Mouse (Mus musculus) sigmoid colon, adult 10 weeks (tissue): Measurements from ENCODE around the gene Pak2. TPM values are rescaled to one million over a fixed set of nuclear protein-coding genes. Genes with fewer than 3 reads are reported as not detected.

Experiments used
- polyA plus RNA-seq: library from polyadenylated mRNA; stranded (reverse); fragments of 350-450 nt; fragmentation: Illumina TruSeq; extraction: RNeasy Lipid Tissue Mini Kit (QIAGEN cat#74804); gene quantifications from one replicate; pipeline ENCODE4 v1.2.3, GENCODE M21; 2014; ENCODE audit warnings: low read depth, low replicate concordance

The Pak2 gene
- polyA plus RNA-seq = 127 TPM

GRCm38 (mm10) chr16:32078991-32079511, at the start of gene Pak2:
TSS of gene Pak2 (minus strand) at chr16:32079342.

GRCm38 (mm10) chr16:32099638-32100150, 20.6 kb upstream of the Pak2 start, which contains the start of the genes Pigx and Cep19:
TSS of gene Pigx (minus strand) at chr16:32099740.
TSS of gene Cep19 (plus strand) at chr16:32099800.

GRCm38 (mm10) chr16:32002509-32003477, 76.3 kb downstream of the Pak2 start, which contains the start of gene Senp5:
TSS of gene Senp5 (minus strand) at chr16:32003287.

Other genes starting within 250 kb of the Pak2 start
- not detected for gene Meltf, start 200.5 kb downstream of the Pak2 start, polyA plus RNA-seq
- not detected for gene Pigz, start 145.5 kb downstream of the Pak2 start, polyA plus RNA-seq
- 4.3 TPM for gene 0610012G03Rik, start 130.8 kb downstream of the Pak2 start, polyA plus RNA-seq
- 53.8 TPM for gene Ncbp2, start 130.8 kb downstream of the Pak2 start, polyA plus RNA-seq
- gene Senp5, start 76.1 kb downstream of the Pak2 start, polyA plus RNA-seq = 33.5 TPM
- gene Pigx, start 20.4 kb upstream of the Pak2 start, polyA plus RNA-seq = 99.0 TPM
- gene Cep19, start 20.5 kb upstream of the Pak2 start, polyA plus RNA-seq = 28.5 TPM
- gene Nrros, start 86.3 kb upstream of the Pak2 start, polyA plus RNA-seq = 0.95 TPM
- gene Bex6, start 100.5 kb upstream of the Pak2 start, polyA plus RNA-seq = not detected
- 25.2 TPM for gene Fbxo45, start 167.8 kb upstream of the Pak2 start, polyA plus RNA-seq
- gene Wdr53, start 167.9 kb upstream of the Pak2 start, polyA plus RNA-seq = 6.7 TPM
- not detected for gene Smco1, start 192.1 kb upstream of the Pak2 start, polyA plus RNA-seq
- gene Rnf168, start 198.1 kb upstream of the Pak2 start, polyA plus RNA-seq = 41.9 TPM